Mouse (Mus musculus) left cerebral cortex, adult 18-20 months (tissue): ENCODE measurements around the gene Casc3. TPM values are rescaled to one million over a fixed set of nuclear protein-coding genes. Genes with fewer than 3 reads are reported as not detected.

Source experiments
- DNase-seq, 2 experiments: peaks; one replicate each; pipeline ENCODE4 v3.0.0; 2021 to 2022; ENCODE audit warnings: low spot score in 2 of 2, mixed read lengths in 1 of 2
- total RNA-seq, 2 experiments: library from RNA; stranded (reverse); gene quantifications; 2 replicates each; pipeline ENCODE4 v1.2.3; 2021

Gene Casc3
- total RNA-seq, 2 experiments from 2014 or later, result 53.0 to 57.3 TPM

DNA sequence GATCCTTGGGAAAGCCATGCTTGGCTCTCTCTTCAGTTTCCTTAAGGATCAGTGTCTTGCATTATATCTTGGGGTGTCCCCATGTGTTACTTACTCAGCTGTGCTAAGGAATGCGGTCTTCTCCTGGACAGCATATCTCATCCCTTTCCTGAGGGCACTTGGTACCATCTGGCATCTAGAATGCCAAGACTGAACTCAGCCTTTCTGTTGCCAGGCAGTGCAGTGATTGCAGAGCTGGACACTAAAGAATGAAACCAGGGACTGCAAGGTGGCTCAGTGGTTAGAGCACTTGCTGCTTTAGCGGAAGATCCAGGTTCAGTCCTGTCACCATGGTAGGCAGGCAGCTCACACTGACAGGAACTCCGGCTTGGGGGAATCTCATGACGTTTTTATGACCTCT lies 25.2 kb downstream of the Casc3 start:
- DNase-seq, result no peak

DNA sequence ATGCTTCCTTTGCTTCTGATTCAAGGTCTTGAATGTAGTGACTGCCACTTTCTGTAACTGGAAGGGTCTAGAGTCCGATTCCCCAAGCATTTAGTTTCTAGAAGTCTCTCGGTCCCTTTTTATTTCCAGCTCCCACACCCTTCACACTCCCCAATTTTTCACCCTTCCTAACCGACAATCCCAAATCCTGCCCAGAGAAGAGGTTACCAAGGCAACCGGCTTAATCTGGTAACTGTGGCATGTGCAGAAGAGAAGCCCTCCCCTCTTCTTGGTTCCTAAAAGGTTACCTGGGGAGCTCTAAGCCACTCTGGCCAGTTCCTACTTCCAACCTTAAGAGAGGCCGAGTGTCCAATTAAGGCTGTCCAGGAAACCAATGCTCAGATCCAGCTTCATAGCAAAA lies 30.6 kb downstream of the Casc3 start:
- DNase-seq, result no peak

DNA sequence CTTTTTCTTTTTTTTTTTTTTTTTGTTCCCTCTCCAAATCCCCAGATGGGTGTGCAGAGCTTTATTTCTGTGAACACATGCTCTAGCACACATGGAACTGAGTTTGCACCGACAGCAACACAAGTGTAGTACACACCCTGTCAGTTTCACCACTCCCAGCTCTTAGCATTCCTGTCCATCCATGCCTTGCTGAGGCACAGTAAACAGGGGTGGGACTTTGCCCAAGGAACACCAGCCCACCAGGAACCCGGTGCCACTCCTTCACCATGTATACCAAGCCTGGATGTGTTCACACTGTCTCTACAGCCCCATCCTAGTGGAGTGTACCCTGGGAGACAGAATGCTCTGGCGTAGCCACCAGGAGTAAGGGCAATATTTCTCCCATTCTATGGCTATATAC lies 31.0 kb downstream of the Casc3 start:
- DNase-seq, result no peak

DNA sequence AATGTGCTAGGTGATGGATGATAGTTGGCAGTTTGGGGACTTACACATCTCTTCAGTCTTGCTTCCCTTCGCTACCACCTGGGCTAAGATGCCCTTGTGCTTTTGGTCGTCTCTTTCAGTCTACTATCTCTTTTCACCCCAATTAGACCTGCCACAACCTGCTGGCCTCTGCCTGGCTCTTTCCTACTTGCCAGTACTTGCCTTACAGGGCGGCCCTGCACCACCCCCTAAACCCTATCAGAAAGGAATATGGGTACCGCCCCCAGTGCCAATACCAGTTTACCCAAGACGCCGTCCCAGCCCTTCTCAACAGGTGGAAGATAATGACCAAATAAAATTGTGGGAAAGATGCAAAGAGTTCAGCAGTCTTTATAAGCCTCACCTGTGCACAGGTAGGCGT lies 31.4 kb downstream of the Casc3 start:
- DNase-seq, result no peak

DNA sequence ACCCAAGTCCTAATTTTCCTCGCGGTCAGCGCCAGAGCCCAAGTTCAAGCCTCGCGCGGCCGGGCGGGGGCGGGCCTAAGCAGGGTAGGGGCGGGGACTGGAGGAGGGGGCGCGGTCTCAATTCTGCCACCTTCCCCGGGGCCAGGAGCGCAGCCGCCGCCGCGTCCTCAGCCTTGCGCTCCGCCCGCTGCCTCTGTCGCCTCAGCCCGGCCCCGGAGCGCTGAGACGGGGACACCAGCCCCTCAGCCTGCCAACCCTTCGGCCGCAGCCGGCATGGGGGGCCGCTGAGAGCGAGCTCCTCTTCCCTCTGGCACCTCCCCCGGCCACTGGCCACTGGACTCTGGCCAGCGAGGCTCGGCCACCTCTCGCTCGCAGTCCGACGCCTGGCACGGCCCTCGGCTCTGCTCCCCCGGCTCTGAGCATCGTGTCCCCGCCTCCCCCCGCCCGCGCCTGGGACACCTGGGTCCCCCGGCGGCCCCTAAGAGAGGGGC lies 32.0 kb downstream of the Casc3 start, which contains the start of gene Rapgefl1:
TSS of gene Rapgefl1 (plus strand) at position 135 of the 491 bp plus-strand sequence.
- DNase-seq, result peak; percentile 80

DNA sequence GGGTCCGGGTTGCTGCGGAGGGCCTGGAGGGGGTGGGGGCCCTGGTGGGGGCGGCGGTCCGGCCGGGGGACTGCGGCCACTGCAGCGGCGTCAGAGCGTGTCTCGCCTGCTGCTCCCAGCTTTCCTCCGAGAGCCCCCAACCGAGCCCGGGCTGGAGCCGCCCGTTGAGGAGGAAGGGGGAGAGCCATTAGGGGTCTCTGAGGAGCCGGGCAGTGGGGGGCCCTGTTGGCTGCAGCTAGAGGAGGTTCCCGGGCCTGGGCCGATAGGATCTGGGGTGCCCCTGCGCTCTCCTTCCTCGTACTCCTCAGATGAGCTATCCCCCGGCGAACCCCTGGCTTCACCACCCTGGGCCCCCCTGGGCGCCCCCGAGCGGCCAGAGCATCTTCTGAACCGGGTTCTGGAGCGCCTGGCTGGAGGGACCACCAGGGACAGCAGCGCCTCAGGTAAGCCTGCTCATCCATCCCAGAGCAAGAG lies 32.6 kb downstream of the Casc3 start:
- no peak for DNase-seq

DNA sequence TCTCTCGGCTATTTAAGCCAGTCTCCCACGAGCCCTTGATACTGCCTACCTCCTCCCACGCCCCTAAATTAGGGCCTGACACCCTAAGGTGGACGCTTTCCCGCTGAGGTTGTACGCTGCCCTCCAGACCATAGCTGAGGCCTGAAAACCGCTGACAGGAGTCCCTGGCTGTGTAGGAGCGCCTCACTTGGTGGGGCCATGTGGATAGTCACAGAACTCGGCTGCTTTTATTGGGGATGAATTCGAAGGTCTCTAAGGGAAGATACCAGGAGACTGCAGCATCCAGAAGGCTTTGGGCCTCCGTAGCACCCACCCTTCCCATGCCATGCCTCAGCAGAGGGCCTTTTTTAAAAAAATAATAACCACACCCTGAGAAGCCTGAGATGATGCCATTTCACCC lies 33.2 kb downstream of the Casc3 start:
- no peak for DNase-seq

DNA sequence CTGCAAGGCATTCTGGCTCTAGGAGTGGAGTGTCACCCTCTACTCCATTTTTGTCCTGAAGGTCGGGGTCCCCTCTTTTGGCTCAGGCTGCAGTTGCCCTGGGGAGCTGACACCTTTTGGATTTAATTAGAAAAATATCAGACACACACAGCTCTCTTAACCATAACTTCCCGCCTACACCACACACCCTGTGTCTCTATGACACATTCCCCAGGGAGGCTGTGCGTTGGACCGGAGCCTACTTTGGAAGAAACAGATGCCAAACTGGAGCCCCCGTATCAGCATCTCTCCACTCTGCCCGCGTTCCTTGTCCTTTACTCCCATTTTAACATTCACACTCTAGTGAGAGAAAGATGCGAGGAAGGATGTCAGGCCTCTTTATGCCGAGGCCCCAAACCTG lies 33.8 kb downstream of the Casc3 start:
- DNase-seq, result peak; percentile 75

DNA sequence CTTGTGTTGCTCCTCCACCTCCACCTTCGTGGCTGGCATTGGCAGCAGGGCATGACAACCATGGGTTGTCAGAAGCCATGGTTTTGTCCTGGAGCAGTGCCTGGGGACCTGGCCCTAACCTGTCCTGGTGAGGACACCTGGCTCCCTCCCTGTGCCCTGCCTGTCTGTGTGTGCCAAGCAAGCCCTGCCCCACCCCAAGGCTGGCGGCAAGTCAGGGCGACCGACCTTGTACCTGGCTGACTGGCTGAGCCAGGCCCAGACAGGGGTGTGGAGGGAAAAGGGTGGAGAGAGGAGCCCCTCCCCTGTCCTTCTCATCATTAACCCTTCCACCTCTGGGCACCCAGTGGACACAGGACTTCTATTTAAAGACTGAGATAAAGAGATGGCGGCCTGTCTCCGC lies 34.7 kb downstream of the Casc3 start:
- DNase-seq, result no peak

DNA sequence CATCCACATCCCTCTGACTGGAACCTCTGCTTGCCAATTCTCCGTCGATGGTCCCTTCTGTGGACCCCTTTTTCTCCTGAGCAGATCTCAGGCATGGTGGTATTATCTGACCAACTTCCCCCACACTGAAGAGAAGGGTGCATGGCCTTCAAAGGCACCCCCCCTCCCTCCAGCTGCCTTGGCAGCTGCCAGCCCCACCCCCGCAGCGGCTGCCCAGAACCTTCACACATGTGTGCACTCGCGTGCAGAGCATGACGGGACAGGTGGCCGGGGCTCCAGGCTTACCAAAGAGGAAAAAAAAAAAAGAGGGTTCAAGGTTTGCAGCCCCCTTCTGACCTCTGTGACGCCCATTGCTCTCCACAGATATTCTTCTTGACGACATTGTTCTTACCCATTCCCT lies 35.2 kb downstream of the Casc3 start:
- no peak for DNase-seq

DNA sequence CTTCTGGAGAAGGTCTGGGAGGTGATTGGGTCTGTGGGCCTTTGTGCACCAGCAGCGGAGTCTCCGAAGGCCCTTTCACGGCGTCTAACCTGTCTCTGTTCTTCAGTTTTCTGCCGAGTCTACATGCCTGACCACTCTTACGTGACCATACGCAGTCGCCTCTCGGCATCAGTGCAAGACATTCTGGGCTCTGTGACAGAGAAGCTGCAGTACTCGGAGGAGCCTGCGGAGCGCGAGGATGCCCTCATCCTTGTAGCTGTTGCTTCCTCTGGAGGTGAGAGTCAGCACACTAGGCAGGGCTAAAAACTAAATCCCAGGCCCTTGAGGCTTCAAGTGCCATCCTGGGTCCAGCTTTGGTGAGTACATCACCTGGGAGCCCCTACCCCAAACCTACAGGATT lies 41.3 kb downstream of the Casc3 start:
- DNase-seq, result no peak

DNA sequence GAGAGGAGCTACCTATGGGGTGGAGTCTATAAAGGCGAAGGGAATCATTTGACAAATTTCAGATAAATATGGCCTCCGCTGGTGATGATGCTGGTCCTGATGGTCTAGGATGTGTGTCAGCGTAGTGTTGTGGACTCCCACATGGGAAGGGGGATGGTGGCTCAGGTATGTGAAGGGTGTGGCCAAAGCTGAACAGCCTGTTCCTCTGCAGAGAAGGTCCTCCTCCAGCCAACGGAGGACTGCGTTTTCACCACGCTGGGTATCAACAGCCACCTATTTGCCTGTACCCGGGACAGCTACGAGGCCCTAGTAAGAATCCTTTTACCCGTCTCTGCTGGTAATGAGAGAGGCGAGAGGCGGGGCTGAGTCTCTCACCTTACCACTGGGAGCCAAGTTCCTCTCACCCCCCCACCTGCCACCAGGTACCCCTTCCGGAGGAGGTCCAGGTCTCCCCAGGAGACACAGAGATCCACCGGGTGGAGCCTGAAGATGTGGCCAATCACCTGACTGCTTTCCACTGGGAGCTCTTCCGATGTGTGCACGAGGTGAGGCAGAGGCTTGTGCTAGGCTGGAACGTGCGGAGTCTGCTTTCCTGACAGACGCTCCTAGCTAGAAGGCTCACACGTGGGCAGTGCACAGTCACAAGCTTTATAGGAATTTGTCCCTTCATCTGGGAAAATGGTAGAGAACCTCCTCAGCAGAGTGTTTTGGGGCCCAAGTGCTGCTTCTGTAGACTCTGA lies 42.3 kb downstream of the Casc3 start:
- no peak for DNase-seq

DNA sequence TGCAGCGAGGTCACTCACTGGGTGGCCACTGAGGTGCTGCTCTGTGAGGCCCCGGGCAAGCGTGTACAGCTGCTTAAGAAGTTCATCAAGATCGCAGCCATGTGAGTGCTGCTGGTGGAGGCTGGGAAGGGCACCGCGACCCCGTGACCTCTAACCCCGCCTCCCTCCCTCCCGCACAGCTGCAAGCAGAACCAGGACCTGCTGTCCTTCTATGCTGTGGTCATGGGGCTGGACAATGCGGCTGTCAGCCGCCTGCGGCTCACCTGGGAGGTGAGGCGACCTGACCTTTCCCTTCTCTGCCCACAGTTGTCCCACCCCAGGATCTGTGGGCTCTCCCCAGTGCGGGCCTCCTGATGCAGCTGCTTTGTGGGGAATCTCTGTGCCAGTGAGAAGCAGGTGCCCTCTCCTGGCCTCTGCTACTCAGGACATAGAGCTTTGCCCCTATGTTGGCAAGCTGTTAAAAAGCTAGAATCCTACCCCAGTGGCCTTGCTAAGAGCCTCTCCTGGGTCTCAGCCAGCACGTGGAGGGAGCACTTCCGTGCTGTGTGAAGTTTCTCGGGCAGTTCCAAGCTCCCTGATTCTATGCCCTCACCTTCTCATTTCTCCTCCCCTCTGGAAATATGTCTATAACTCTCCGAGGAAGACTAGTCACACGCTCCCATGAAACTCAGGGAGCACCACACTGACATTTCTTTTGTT lies 44.6 kb downstream of the Casc3 start:
- DNase-seq, result no peak

DNA sequence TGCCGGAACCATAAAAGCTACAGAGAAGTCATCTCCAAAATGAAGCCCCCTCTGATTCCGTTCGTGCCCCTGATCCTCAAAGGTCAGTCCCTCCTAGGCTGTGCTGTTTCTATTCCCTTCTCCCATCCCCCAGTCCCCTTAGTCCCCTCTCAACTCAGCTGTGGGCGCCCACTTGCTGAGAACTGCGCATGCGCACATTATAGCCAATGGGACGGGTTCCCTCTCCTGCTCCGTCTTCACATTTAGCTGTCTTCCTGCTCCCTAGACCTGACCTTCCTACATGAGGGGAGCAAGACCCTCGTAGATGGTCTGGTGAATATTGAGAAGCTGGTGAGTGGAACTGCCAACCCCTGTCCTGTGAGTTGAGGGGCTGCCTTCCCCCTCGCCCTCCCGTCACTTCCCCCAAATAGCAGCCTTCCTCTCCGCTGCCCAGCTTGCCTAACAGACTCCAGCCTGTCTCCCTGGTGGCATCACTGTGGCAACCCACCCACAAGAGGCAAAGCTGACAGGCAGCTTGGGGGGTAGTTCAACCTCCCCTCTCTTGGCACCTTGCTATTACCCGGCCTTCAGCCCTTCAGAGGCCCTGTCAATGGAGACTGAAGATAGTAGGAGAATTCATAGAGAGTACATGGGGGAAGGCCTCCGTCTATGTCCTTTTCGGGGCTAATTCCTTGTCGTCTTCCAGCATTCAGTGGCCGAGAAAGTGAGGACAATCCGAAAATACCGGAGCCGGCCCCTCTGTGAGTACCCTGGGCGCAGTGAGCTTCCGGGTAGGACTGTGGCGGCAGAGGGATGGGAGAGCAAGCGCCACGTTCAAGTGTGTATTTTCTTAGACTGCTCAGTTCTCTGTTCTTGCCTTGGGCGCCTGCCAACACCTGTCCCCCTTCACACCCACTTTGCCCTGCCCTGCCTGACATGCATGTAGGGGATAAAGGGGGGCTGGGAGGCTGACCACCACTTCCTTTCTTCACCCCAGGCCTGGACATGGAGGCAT lies 45.7 kb downstream of the Casc3 start:
- no peak for DNase-seq

DNA sequence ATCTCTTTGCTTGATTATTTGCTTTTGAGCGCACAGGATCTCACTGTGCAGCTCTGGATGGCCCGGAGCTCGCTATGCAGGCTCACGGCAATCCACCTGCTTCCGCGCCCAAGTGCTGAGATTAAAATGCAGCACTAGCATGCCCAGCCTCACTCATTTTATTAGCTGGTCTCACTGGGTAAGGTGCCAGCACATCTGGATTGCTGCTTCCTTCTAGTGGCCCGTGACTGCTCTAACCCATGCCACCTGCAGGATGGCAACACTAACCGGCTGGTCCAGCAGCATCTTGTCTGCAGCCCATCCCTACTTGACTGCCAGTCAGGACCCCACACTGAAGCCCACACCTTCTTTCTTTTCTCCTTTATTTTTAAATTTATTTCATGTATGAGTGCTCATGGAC lies 49.4 kb downstream of the Casc3 start:
- no peak for DNase-seq

DNA sequence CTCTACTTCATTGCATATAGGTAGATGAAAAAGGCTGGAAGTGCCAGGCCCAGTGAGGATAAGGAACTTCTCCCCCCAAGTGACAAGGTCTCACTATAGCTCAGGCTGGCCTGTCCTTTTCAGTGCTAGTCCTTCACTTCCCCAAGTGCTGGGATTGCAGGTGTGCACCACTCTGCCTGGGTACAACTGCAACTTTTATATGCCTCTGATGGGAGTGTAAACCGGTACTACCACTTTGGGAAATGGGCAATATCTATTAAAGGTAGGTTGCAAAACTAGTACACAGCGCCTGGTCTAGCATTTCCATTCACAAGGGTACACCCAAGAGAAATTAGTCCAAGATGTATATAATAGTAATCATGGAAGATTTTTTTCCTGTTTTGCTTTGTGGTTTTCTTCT lies 50.0 kb downstream of the Casc3 start:
- DNase-seq, result no peak

DNA sequence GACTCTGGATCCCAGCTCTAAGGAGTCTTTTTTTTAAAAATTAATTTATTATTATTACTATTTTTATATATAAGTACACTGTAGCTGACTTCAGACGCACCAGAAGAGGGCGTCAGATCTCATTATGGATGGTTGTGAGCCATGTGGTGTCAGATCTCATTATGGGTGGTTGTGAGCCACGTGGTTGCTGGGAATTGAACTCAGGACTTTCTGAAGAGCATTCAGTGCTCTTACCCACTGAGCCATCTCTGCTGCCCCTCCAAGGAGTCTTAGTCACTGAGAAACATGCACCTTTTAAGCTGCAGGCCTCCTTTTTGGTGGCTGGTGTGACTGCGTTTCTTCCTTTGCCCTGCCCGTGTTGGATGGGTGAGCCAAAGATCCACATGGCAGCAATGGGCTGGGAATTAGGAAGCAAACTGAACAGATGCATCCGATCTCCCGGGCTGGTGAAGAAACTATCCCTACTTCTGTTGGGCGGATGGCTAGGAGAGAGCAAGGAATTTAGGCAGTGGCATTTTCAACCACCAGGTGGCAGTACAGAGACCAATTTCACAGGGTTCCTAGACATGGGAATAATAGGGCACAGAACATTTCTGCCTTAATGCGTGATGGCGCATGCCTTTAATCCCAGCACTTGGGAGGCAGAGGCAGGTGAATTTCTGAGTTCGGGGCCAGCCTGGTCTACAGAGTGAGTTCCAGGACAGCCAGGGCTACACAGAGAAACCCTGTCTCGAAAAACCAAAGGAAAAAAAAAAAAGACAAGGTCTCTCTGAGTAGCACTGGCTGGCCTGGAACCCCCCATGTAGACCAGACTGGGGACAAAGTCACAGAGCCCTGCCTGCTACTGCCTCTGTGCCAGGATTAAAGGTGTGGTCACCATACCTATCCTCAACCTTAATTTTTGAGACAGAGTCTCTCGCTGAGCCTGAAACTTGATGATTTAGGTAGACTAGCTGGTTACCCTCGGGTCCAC lies 54.3 kb downstream of the Casc3 start:
- DNase-seq, result peak; percentile 90 to 95

DNA sequence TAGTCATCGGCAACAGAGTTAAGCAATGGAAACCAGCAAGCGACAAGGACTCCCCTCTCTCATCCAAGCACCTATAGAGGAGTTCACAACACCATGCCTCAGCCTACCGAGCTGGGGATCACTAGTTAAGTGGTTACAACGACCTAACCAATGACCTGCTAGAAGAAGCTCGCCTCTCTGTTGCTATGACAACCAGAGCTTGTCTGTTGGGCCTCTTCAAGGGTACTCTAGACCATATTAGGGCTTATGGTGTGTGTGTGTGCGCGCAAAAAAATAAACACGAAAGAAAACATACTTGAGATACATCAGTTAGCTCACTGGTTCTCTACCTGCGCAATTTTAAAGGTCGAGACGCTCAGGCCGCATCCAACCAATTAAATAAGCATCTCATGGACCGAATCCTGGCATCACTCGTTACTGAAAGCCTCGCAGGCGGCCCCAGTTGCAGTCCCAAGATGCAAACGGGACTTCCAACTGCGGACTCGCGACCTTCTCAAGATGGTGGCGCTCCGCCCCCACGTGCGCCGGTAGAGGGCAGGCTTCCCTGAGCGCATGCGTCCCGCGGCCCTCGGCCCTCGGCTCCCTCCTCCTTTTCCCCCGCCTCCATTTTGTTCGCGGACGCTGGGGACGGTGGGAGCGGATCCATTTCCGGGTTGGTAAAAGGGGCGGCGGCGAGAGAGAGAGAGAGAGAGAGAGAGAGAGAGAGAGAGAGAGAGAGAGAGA lies 58.5 kb downstream of the Casc3 start, which contains the start of gene Wipf2:
TSS of gene Wipf2 (plus strand) at position 611 of the 723 bp plus-strand sequence.
- peak; percentile 96 to 97 for DNase-seq

DNA sequence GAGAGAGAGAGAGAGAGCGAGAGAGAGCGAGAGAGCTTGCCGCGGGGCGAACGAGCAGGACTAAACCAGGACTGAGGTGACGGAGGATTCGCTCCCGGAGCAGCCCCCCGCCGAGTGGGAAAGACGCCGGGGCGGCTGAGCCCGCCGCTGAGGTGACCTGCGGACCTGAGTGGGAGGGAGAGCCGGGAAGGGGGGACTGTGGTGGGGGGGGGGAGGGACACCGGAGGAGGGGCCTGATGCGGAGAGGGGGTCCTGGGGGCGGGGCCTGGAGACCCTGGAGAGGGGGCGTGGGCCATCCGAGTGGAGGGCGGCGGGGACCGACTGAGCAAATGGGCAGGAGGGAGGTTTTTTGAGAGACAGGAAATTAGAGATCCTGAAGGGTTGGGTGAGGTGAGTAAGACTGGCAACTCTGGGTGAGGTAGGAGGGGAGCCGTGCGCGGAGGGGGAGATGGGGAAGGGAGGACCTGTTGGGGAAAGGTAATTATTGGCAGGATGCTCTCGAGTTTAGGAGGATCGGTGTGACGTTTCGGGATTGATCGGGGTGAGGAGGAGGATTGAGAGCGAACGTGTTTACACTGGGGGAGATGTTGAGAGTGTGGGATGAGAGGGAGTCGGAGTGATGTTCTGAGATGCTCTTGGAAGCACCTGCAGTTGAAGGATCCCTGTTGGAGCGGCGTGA lies 59.2 kb downstream of the Casc3 start:
- DNase-seq, result peak in 1 of 2 experiments; percentile 49
